Mouse (Mus musculus) embryonic fibroblast, embryonic 13.5 days (primary cell): Measurements from ENCODE around the gene Auts2. TPM values are rescaled to one million over a fixed set of nuclear protein-coding genes. Genes with fewer than 3 reads are reported as not detected.

Source experiments
- H3K27ac ChIP-seq: 2 replicates; pipeline ENCODE4 v1.5.1; 2012; ENCODE audit warnings: low read length, control low read depth, inconsistent platforms; ENCODE audit not compliant: insufficient read depth
- H3K4me1 ChIP-seq: 2 replicates; pipeline ENCODE4 v1.6.1; 2011; ENCODE audit warnings: low read length; ENCODE audit not compliant: control insufficient read depth, insufficient read depth
- H3K4me3 ChIP-seq: 2 replicates; pipeline ENCODE4 v1.5.1; 2011; ENCODE audit warnings: mild to moderate bottlenecking, control low read depth, low read length; ENCODE audit not compliant: insufficient read depth
- CTCF ChIP-seq: IDR thresholded peaks from 2 replicates; pipeline ENCODE4 v1.5.1; 2011; ENCODE audit warnings: mild to moderate bottlenecking, control low read depth, low read length, moderate library complexity, borderline replicate concordance; ENCODE audit not compliant: insufficient read depth
- POLR2A ChIP-seq: IDR thresholded peaks from 2 replicates; pipeline ENCODE4 v1.6.1; 2011; ENCODE audit warnings: low read depth, mild to moderate bottlenecking, control low read depth, low read length, moderate library complexity
- polyA plus RNA-seq: library from polyadenylated mRNA; stranded (reverse); fragments of >200 nt; gene quantifications from 2 replicates; pipeline ENCODE4 v1.2.4, GENCODE M21; 2011; ENCODE audit warnings: low read depth; ENCODE audit not compliant: missing spikeins, insufficient read length

Auts2 gene
- polyA plus RNA-seq, 1 experiment: 26.0 TPM

DNA sequence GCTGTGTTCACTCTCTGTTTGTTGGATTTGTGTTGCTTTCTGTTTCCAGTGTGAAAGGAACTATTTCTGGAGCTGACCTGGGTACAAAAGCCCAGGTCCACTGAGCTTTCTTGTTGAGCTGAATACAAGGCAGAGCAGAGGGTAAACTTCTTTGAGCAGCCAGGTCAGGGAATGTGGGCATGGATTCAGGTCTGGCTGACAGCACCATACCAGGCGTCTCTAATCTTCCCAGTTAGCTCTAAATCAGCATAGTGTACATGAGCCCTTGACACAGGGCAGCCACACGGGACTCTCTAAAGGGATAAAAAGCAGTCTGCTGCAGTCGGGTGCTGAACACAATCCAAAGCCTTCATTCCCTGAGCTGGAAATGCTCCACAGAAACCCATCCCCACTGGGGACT is 444.7 kb downstream of the Auts2 start:
- no peak overlapping the region for H3K4me3 ChIP-seq
- no peaks in the 10 kb centered on the region for H3K4me1 ChIP-seq
- no peak for TF ChIP-seq POLR2A
- TF ChIP-seq CTCF: no peak
- no peak overlapping the region for H3K27ac ChIP-seq

DNA sequence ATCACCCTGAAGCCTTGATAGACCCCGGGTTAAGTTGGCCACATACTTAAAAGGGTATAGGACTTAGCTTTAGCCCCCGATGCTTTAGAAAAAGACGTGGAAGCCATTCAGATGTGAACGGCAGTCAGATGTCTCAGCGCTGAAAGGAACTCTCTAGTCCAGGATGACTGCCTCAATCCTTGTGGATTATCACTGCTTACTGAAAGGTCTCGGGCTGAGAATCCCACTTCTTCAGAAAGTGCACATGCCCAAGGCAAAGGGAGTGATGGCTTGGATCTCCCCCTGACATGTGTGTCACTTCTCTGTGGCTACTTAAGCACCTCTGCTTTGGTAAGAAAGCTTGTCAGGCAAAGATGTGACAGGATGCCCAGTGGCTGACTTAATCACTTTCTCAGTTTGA is 450.4 kb downstream of the Auts2 start:
- Histone ChIP-seq H3K4me1 (no peaks in the 10 kb centered on the region), H3K4me3 (no peak overlapping the region), H3K27ac (no peak overlapping the region)
- TF ChIP-seq POLR2A (no peak), CTCF (no peak)

DNA sequence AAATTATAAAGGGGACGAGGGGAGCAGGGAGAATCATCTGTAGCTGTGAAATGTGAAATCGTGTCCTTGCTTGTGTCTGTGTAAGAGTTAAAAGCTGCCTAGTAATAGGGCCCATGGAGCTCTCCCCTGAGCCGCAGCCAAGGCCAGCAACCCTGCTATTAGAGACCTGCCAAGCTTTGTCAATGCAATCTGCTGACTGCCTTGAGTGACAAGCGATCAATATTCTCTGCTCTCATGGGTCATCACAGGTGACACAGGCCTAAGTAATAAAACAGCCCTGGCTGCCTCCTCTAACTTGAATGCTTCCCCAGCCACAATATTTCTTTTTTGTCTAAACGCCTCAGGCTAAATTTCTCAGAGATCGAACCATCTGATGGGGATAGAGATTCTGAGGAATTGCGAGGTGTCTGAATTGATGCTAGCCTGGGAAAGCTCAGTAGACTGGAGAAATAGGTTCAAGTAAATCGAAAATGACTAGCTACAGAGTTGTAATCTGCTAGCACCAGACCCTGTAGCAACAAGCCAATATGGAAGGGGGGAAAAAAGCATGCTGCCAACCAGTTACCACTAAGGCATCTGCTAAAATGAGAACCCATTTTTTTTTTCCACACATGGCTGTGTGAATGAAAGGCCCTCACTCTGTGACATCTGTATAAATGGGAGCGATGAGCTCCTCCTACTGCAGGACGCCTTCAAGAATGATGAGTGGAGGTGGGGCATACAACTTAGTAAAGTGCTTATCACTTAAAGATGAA is 453.5 kb downstream of the Auts2 start:
- Histone ChIP-seq H3K27ac (no peak overlapping the region), H3K4me3 (no peak overlapping the region), H3K4me1 (no peaks in the 10 kb centered on the region)
- no peak for TF ChIP-seq CTCF
- TF ChIP-seq POLR2A: no peak

DNA sequence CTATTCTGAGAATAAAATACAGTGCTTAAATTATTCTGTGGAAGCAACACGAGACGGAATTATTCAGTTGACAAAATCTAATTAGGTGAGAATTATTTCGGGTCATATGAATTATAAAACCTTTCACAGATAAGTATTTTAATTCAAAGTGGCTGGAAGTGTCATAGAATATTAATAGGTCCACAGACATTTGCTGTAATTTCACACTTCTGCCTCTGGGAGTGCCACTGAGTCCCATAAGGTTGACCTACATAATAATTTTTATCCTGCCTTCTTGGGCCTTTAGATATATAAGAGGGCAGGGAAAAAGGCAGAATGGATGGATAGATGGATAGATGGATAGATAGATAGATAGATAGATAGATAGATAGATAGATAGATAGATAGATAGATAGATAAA is 454.6 kb downstream of the Auts2 start:
- Histone ChIP-seq H3K27ac (no peak overlapping the region), H3K4me1 (no peaks in the 10 kb centered on the region), H3K4me3 (no peak overlapping the region)
- TF ChIP-seq CTCF: no peak
- TF ChIP-seq POLR2A: no peak

DNA sequence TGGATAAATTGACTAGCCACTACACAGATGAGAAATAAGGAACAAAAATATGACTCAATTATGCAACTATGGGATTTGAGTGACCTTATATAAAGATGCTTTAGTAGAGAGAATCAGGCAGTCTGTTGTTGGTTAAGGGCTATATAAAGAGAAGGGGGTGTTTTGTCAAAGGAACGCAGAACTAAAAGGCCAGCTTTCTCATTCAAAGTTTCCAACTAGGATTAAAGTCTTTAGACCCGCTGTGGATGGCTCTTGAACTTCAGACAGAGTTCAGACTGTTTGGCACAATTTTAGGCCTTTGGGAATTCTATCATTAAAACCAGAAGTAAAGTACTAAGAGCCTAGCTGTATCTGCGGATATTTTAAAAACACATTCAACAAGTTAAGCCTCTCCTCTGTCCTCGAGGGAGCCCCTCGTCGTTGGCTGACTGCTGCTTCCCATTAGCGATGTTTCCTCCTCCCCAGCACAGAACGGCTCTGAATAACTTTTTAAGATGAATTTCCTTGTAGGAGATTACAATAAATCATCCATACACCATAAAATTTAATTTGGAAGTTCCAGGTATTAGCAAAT is 459.3 kb downstream of the Auts2 start:
- Histone ChIP-seq H3K4me1 (no peaks in the 10 kb centered on the region), H3K4me3 (no peak overlapping the region), H3K27ac (peak overlapping the region; percentile 66; the same call in 1 of the 2 replicates)
- TF ChIP-seq POLR2A: no peak

DNA sequence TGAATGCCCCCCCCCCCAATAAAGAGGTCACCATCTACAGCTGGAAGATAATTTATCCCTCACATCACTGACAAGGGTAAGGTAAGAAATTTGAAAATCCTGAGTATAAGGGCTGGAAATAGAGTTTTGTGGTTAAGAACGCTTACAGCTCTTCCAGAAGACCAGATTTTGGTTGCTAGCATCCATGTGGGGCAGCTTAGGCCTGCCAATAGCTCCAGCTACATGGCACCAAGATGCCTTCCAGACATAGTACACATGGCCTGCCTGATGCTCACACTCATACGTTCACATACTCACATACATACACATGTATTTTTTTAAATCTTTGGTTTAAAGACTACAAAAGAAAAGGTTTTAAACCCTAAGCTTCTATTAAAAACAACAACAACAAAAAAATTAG is 467.2 kb downstream of the Auts2 start:
- Histone ChIP-seq H3K27ac (peak overlapping the region; percentile 56; the same call in 1 of the 2 replicates), H3K4me3 (no peak overlapping the region), H3K4me1 (peaks cover 3% of the 10 kb centered on the region; the same call in 1 of the 2 replicates)
- TF ChIP-seq CTCF: no peak
- no peak for TF ChIP-seq POLR2A

DNA sequence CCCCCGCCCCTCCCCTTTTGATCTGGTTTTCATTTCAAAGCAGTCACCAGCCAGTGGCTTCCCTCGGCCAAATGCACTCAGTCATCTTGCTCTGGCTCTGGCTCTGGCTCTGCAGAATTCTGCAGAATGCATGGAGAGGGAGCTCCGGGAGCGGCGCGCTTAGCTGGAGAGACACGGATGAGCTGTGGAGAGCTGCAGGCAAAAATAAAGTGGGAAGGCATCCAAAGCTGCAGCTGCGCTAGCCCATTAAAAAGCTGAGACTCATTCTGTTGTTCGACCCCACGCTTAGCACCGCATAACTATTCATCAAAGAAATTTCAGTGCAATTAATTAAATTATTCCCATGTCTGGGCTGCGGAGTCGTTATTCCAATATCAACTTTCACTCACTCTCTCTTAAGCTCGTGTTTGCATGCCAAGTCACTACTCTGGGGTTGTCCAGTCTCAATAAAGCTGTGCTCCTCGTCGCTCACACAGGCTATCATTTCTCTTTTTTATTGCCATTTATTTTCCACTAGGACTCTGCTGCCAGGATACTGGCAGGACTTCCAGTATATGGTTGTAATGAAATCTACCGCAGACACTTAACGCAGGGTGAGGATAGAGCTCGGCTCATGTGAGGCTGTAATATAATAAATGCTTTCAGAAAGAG is 468.3 kb downstream of the Auts2 start:
- no peak overlapping the region; the same call in 1 of the 2 replicates for H3K4me3 ChIP-seq
- H3K27ac ChIP-seq: peak overlapping the region; percentile 56
- peaks cover 3% of the 10 kb centered on the region; the same call in 1 of the 2 replicates for H3K4me1 ChIP-seq
- TF ChIP-seq POLR2A (no peak), CTCF (no peak)

DNA sequence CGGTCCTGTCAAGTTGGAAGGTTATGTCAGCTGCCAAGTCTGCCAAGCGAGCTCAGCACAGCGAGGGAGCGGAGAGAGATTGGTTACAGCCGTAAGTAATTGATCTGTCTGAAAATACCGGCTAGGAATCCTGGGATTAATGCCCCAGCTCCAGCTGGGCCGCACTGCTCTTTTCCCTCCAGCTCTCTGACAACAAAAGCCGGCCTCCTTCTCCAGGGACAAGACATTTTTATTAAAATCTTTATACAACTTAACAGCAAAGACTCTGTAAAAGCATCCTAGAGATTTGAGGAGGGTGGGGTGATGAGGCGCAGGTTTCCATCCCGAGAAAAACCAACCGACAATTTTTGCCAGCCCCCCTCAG is 468.8 kb downstream of the Auts2 start:
- no peak overlapping the region for H3K4me3 ChIP-seq
- H3K4me1 ChIP-seq: peaks cover 3% of the 10 kb centered on the region; the same call in 1 of the 2 replicates
- no peak for TF ChIP-seq CTCF
- no peak for TF ChIP-seq POLR2A
- peak overlapping the region; percentile 23; the same call in 1 of the 2 replicates for H3K27ac ChIP-seq

DNA sequence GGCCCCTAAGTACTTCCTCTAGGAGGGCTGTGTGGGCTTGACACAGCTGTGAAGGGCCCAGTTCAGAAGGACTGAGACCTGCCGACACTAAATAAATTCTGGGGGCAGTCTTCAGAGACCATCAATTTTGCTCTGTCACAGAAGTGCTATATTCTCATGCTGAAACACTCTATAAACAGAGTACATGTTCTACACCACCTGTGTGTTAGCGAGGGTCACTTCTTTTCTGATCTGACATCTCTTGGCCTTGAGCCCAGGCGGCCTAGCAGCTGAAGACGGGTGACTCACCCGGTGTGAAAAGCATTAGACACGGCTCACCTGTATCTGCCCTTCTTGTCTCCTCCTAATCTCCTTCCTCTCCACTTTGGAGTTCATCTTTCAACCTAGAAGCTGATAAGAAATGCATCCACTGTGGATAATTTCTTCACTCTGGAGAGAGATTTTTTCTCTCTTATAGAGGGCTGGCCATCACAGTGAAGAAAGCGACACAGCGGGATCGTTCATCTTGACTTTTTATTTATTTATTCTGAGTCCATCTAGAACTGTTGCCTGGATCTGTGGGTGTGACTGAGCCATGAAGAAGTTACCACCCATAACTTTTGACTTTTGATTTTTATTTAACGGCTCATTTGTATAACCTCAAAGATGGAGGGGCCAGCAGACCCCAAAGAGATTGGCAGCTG is 469.3 kb downstream of the Auts2 start:
- TF ChIP-seq POLR2A: no peak
- Histone ChIP-seq H3K27ac (peak overlapping the region; percentile 23; the same call in 1 of the 2 replicates), H3K4me1 (peaks cover 3% of the 10 kb centered on the region; the same call in 1 of the 2 replicates), H3K4me3 (no peak overlapping the region)
